In genomic region chr1:156659906-156660659, GRCm38 (mm10) we compare ENCODE assay signal across 9 mouse cellular contexts. TPM values are rescaled to one million over a fixed set of nuclear protein-coding genes. Genes with fewer than 3 reads are reported as not detected.
DNase-seq lines count a peak whose midpoint lies in the region; ATAC-seq and TF ChIP-seq lines count a peak whose summit lies in the region.
"Had no signal": no experiment of that assay in that cellular context is flagged by ENCODE, and none has a peak within 500 bp of the region (broad histone marks: within the 10 kb centered on the region; RNA-seq: fewer than 3 reads in every experiment).

No protein-coding gene starts in this region.

- H3K27me3 ChIP-seq in heart, embryonic 12.5 days (replicated peaks), result no peaks in the 10 kb centered on the region
- H3K27me3 ChIP-seq in ES-Bruce4 (ENCODE audit: control insufficient read depth, insufficient read depth, low read length, poor library complexity, severe bottlenecking), result no peaks in the 10 kb centered on the region
- H3K27me3 ChIP-seq in embryonic facial prominence, embryonic 15.5 days, result no peaks in the 10 kb centered on the region
- H3K27me3 ChIP-seq in lung, embryonic 15.5 days, result no peaks in the 10 kb centered on the region
- no peaks in the 10 kb centered on the region for H3K27me3 ChIP-seq in forebrain, embryonic 13.5 days

- H3K9me3 ChIP-seq in heart, embryonic 12.5 days (replicated peaks), result no peaks in the 10 kb centered on the region
- no peaks in the 10 kb centered on the region for H3K9me3 ChIP-seq in ES-Bruce4 (replicated peaks; ENCODE audit: control insufficient read depth, insufficient read depth, low read length, poor library complexity, severe bottlenecking)
- H3K9me3 ChIP-seq in embryonic facial prominence, embryonic 15.5 days (replicated peaks), result no peaks in the 10 kb centered on the region
- no peaks in the 10 kb centered on the region for H3K9me3 ChIP-seq in lung, embryonic 15.5 days
- H3K9me3 ChIP-seq in forebrain, embryonic 13.5 days (replicated peaks), result no peaks in the 10 kb centered on the region

- TF ChIP-seq POLR2A in ES-Bruce4 (IDR thresholded peaks at IDR 0.05; ENCODE audit: insufficient read depth, low read length), result no peak

- intact Hi-C loops in gastrocnemius, postnatal 14 days (cut with DNase I; ENCODE audit: low total_unique reads), result no loop called here

- no peak overlapping the region for H3K4me3 ChIP-seq in heart, embryonic 12.5 days
- peak overlapping the region; percentile 38 for H3K4me3 ChIP-seq in ES-Bruce4 (ENCODE audit: low read depth, low read length)
- H3K4me3 ChIP-seq in embryonic facial prominence, embryonic 15.5 days (replicated peaks), result no peak overlapping the region
- no peak overlapping the region for H3K4me3 ChIP-seq in lung, embryonic 15.5 days
- no peak overlapping the region for H3K4me3 ChIP-seq in forebrain, embryonic 13.5 days
- H3K4me3 ChIP-seq: layer of hippocampus, adult 2 months had no signal

- no peak overlapping the region for H3K4me2 ChIP-seq in heart, embryonic 12.5 days
- H3K4me2 ChIP-seq in embryonic facial prominence, embryonic 15.5 days (replicated peaks), result peak overlapping the region; percentile 32; the same call in 1 of the 2 replicates
- H3K4me2 ChIP-seq in lung, embryonic 15.5 days, result peak overlapping the region; percentile 36
- H3K4me2 ChIP-seq in forebrain, embryonic 13.5 days, result no peak overlapping the region

- no peak overlapping the region for H3K27ac ChIP-seq in heart, embryonic 12.5 days (ENCODE audit: poor library complexity, severe bottlenecking)
- peak overlapping the region; percentile 80 for H3K27ac ChIP-seq in ES-Bruce4 (ENCODE audit: insufficient read depth, low read length)
- H3K27ac ChIP-seq in embryonic facial prominence, embryonic 15.5 days (replicated peaks), result peak overlapping the region; percentile 2
- peak overlapping the region; percentile 73 for H3K27ac ChIP-seq in lung, embryonic 15.5 days
- H3K27ac ChIP-seq in forebrain, embryonic 13.5 days, result no peak overlapping the region
- H3K27ac ChIP-seq: layer of hippocampus, adult 2 months had no signal

- no peak overlapping the region for H3K9ac ChIP-seq in heart, embryonic 12.5 days
- peak overlapping the region; percentile 31 for H3K9ac ChIP-seq in ES-Bruce4 (ENCODE audit: low read depth, poor library complexity, severe bottlenecking)
- no peak overlapping the region for H3K9ac ChIP-seq in embryonic facial prominence, embryonic 15.5 days
- H3K9ac ChIP-seq in lung, embryonic 15.5 days, result no peak overlapping the region
- H3K9ac ChIP-seq in forebrain, embryonic 13.5 days, result no peak overlapping the region

- 75% methylated on average over 13 of the region's 13 CpGs for whole genome bisulfite sequencing in heart, embryonic 12.5 days
- WGBS in embryonic facial prominence, embryonic 15.5 days, result 56% methylated on average over 13 of the region's 13 CpGs
- WGBS in lung, embryonic 15.5 days, result 60% methylated on average over 13 of the region's 13 CpGs
- 88% methylated on average over 13 of the region's 13 CpGs for WGBS in forebrain, embryonic 13.5 days

- no peak for ATAC-seq in heart, embryonic 12.5 days (ENCODE audit: insufficient number of reproducible peaks, low FRiP score)
- peak; percentile 71 for ATAC-seq in embryonic facial prominence, embryonic 15.5 days (ENCODE audit: insufficient number of reproducible peaks, low FRiP score, low TSS enrichment, low read depth)
- ATAC-seq in lung, embryonic 15.5 days (ENCODE audit: borderline replicate concordance, extremely low read depth, low FRiP score, low TSS enrichment), result peak; percentile 76
- no peak for ATAC-seq in forebrain, embryonic 13.5 days

- H3K4me1 ChIP-seq in heart, embryonic 12.5 days (replicated peaks), result no peaks in the 10 kb centered on the region
- peaks cover 31% of the 10 kb centered on the region for H3K4me1 ChIP-seq in ES-Bruce4 (ENCODE audit: control insufficient read depth, insufficient read depth, low read length)
- peaks cover 5% of the 10 kb centered on the region; the same call in 1 of the 2 replicates for H3K4me1 ChIP-seq in embryonic facial prominence, embryonic 15.5 days
- 0 out of 2 replicates have a peak, but pooled peaks cover 6% of the 10 kb centered on the region for H3K4me1 ChIP-seq in lung, embryonic 15.5 days
- H3K4me1 ChIP-seq in forebrain, embryonic 13.5 days, result no peaks in the 10 kb centered on the region

- TF ChIP-seq CTCF in ES-Bruce4 (IDR thresholded peaks at IDR 0.05; ENCODE audit: low read depth, low read length), result no peak

- H3K36me3 ChIP-seq in heart, embryonic 12.5 days, result peaks cover 18% of the 10 kb centered on the region
- H3K36me3 ChIP-seq in ES-Bruce4 (ENCODE audit: control insufficient read depth, insufficient read depth, low read length, poor library complexity, severe bottlenecking), result no peaks in the 10 kb centered on the region
- H3K36me3 ChIP-seq in embryonic facial prominence, embryonic 15.5 days, result peaks cover 4% of the 10 kb centered on the region; the same call in 1 of the 2 replicates
- H3K36me3 ChIP-seq in lung, embryonic 15.5 days, result no peaks in the 10 kb centered on the region
- 0 out of 2 replicates have a peak, but pooled peaks cover 5% of the 10 kb centered on the region for H3K36me3 ChIP-seq in forebrain, embryonic 13.5 days (ENCODE audit: poor library complexity, severe bottlenecking)

- DNase-seq in heart, adult 8-10 months (ENCODE audit: low spot score), result peak; percentile 36
- no peak for DNase-seq in gastrocnemius, postnatal 14 days
- no peak for DNase-seq in urinary bladder, postnatal 25 days (ENCODE audit: low spot score)

- TF ChIP-seq EP300 in ES-Bruce4 (IDR thresholded peaks at IDR 0.05; ENCODE audit: insufficient read depth, low read depth, low read length), result no peak

RNA-seq across cellular contexts. Expression of gene Tor3a, which starts 14.1 kb away (rescaled TPM):
- total RNA-seq in heart, adult 8-10 months (2022), result 10 to 100 TPM in 1 of 4 experiments, 1 to 10 TPM in 3; 8.1 to 11.2 (median 9.2) TPM
- polyA plus RNA-seq in heart, embryonic 12.5 days (2016; fragmentation: Nextera tagmentation; extraction: Ambion mirVana), result 4.5 and 5.4 TPM in 2 replicates
- 26.9 and 27.9 TPM in 2 replicates for polyA plus RNA-seq in ES-Bruce4 (2011; ENCODE audit: insufficient read depth, insufficient read length, low read depth, missing spikeins)
- 13.7 and 15.4 TPM in 2 replicates for polyA plus RNA-seq in embryonic facial prominence, embryonic 15.5 days (2015; fragmentation: Nextera tagmentation; extraction: Ambion mirVana)
- 12.1 and 12.3 TPM in 2 replicates for polyA plus RNA-seq in lung, embryonic 15.5 days (2015; fragmentation: Nextera tagmentation; extraction: Ambion mirVana)
- total RNA-seq in gastrocnemius, postnatal 14 days (2021), result 1 to 10 TPM; 5.3 to 7.4 TPM
- polyA plus RNA-seq in forebrain, embryonic 13.5 days (2015; fragmentation: Nextera tagmentation; extraction: Ambion mirVana), result 3.7 and 6.4 TPM in 2 replicates

RNA-seq across cellular contexts. Expression of gene Fam20b, which starts 58.8 kb away (rescaled TPM):
- total RNA-seq in heart, adult 8-10 months (2022), result 10 to 100 TPM; 59.9 to 68.8 (median 65.7) TPM
- polyA plus RNA-seq in heart, embryonic 12.5 days (2016; fragmentation: Nextera tagmentation; extraction: Ambion mirVana), result 30.2 and 32.4 TPM in 2 replicates
- polyA plus RNA-seq in ES-Bruce4 (2011; ENCODE audit: insufficient read depth, insufficient read length, low read depth, missing spikeins), result 22.1 and 23.5 TPM in 2 replicates
- 26.9 and 28.0 TPM in 2 replicates for polyA plus RNA-seq in embryonic facial prominence, embryonic 15.5 days (2015; fragmentation: Nextera tagmentation; extraction: Ambion mirVana)
- 24.5 and 24.7 TPM in 2 replicates for polyA plus RNA-seq in lung, embryonic 15.5 days (2015; fragmentation: Nextera tagmentation; extraction: Ambion mirVana)
- total RNA-seq in gastrocnemius, postnatal 14 days (2021), result 10 to 100 TPM; 26.8 to 27.2 TPM
- 18.0 and 18.2 TPM in 2 replicates for polyA plus RNA-seq in forebrain, embryonic 13.5 days (2015; fragmentation: Nextera tagmentation; extraction: Ambion mirVana)

Comparison
In these comparisons a context has a peak if more than half of its experiments do, and no peak if none do; other contexts are left out.
1. ATAC-seq: peak in embryonic facial prominence, embryonic 15.5 days (single experiment) and lung, embryonic 15.5 days (single experiment); none in heart, embryonic 12.5 days (single experiment) and forebrain, embryonic 13.5 days (single experiment).
2. H3K27ac ChIP-seq: peak in ES-Bruce4 (single experiment), embryonic facial prominence, embryonic 15.5 days (single experiment) and lung, embryonic 15.5 days (single experiment); none in heart, embryonic 12.5 days (single experiment) and forebrain, embryonic 13.5 days (single experiment).
3. H3K4me2 ChIP-seq: peak in embryonic facial prominence, embryonic 15.5 days (single experiment) and lung, embryonic 15.5 days (single experiment); none in heart, embryonic 12.5 days (single experiment) and forebrain, embryonic 13.5 days (single experiment).